Mouse (Mus musculus) skeletal muscle tissue, postnatal 0 days (tissue): Measurements from ENCODE around the gene Ccnd3. TPM values are rescaled to one million over a fixed set of nuclear protein-coding genes. Genes with fewer than 3 reads are reported as not detected.

Experiments used
- polyA plus RNA-seq: library from polyadenylated mRNA; unstranded; fragments of >200 nt; fragmentation: Nextera tagmentation; extraction: Ambion mirVana; gene quantifications from 2 replicates; pipeline ENCODE4 v1.2.1, GENCODE M21; 2015

Gene Ccnd3
- polyA plus RNA-seq, result 402 and 432 TPM in 2 replicates

DNA sequence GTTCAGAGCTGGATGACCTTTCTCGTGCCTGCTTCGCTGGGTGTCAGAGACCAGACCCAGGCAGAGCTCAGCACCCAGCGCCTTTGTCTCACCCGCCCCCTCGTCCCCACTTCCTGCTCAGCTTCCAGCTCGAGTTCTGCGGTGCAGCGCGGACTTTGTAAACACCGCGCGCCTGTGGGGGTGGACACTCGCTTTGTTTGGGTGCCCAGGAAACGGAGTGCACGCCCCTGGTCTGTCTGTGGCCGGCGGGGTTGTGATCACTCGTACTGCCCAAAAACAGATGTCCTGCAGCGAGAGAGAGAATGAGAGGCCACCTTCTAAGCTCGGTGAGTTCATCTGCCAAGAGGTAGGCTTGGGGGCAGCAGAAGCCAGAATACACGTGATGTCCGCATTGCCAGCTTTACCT lies at the start of gene Ccnd3:
Ccnd3 (plus strand) TSS at position 111 of the 406 bp plus-strand sequence.

DNA sequence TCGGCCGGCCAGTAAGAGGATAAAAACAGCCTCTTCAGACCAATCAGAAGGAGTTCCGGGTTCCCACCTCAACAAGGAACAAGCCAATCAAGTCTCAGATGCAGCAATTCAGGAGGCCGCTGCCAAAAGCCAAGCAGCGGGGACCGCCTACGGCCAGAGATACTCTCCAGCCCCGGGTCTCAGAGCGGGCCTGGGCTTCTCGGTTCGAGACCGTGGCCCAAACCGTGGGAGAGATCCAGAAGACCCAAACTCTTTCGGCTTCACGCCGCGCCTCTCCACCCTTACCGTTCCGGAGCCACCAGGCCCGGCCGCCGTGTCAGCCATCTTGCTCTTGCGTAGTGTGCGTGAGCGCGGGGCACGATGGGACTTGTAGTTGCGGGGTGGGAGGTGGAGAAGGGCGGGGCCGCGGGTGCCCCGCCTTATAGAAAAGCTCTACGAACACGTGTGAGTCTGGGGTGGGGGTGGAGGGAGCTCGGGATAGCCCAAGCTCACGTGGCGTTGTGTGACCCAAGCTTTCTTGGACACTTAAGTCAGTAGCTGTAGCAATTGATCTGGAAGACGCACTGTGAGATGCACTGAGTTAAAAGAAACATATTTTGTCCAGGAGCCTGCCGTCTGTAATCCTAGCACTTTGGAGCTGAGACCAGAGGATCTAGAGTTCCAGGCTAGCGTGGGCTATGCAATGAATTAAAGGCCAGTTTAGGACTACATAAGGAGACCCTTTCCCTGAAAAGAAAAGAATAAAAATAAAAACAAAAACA lies 2.7 kb upstream of the Ccnd3 start, which contains the start of gene Taf8:
Taf8 (minus strand) TSS at position 347 of the 761 bp plus-strand sequence.

DNA sequence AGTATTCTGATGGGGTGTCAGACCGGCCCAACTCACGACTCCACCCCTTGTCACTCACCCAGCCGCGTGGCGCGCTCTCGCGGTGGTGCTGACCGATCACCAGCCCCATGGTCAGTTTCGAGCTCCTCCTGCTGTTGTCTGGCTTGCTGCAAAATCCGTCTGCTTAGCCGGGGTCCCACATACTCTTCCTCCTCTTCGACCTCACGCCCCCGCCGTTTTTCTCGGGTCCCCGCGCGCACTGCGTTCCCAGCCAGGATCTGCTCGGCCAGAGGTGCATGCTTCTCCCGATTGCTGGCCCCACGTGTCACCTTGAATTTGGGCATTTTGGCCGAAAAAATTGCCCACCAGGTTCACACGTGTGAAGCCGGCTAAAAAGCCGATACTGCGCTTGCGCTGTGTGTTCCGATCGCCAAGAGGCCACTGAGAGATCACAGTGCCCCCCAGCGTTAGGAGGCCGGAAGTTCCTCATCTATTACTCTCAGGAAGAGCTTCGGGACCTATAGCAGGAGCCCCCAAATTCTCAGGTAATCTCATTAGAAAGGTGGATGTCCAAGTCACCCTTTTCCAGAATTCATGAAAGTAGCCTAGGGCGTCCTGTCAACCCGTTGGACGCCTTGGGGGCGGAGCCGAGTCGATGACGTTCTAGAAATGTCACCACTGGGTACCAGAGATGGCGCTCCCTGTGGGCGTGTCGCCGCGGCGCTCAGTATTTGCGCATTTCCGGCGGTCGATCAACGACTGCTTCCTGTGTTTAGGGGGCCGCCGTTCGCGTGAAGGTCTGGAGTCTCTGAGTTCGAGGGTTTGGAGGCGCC lies 106.2 kb downstream of the Ccnd3 start, which contains the start of the genes Bysl, Med20 and Gm20517:
Bysl (minus strand) TSS at position 644 of the 812 bp plus-strand sequence.
Med20 (plus strand) TSS at position 734 of the 812 bp plus-strand sequence.
Gm20517 (plus strand) TSS at position 741 of the 812 bp plus-strand sequence.

DNA sequence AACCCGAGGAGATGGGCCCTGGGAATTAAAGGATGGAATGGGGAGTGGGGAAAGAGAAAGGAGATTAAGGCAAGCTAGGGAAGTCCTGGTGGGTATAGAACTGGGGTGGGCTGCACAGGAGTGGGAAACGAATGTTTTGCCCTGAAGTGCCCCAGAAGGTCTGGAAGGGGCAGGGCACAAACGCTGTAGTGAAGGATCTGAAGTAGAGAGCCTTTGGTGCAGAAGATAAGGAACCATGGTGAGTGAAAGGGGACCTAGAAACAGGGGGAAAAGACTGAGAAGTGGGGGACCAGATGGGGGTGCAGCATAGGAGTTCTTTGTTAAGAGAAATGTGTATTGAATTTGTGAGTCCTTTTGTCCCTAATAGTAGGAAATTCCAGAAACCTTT lies 125.8 kb downstream of the Ccnd3 start, which contains the start of gene Usp49:
Usp49 (plus strand) TSS at position 13 of the 388 bp plus-strand sequence.

Other genes starting within 250 kb of the Ccnd3 start
- gene Mrps10, start 136.2 kb upstream of the Ccnd3 start, polyA plus RNA-seq, result 74.0 and 75.2 TPM in 2 replicates
- gene Guca1b, start 119.7 kb upstream of the Ccnd3 start, polyA plus RNA-seq, result 0.19 TPM in 2 replicates
- gene Guca1a, start 104.5 kb upstream of the Ccnd3 start, polyA plus RNA-seq, result 1.8 and 3.5 TPM in 2 replicates
- gene AI661453, start 68.4 kb upstream of the Ccnd3 start, polyA plus RNA-seq, result 0.10 and 0.16 TPM in 2 replicates
- 0.22 and 0.23 TPM in 2 replicates for gene 1700001C19Rik, start 67.7 kb upstream of the Ccnd3 start, polyA plus RNA-seq
- 9.2 and 10.5 TPM in 2 replicates for gene Taf8, start 2.8 kb upstream of the Ccnd3 start, polyA plus RNA-seq
- 17.0 and 18.7 TPM in 2 replicates for gene Bysl, start 106.4 kb downstream of the Ccnd3 start, polyA plus RNA-seq
- gene Med20, start 106.5 kb downstream of the Ccnd3 start, polyA plus RNA-seq, result 21.2 and 22.4 TPM in 2 replicates
- 1.2 and 1.5 TPM in 2 replicates for gene Gm20517, start 106.5 kb downstream of the Ccnd3 start, polyA plus RNA-seq
- 1.6 and 1.8 TPM in 2 replicates for gene Usp49, start 125.6 kb downstream of the Ccnd3 start, polyA plus RNA-seq
- gene Tomm6, start 183.3 kb downstream of the Ccnd3 start, polyA plus RNA-seq, result 282 and 308 TPM in 2 replicates
- gene Frs3, start 184.0 kb downstream of the Ccnd3 start, polyA plus RNA-seq, result 4.3 and 4.6 TPM in 2 replicates
- gene Gm21981, start 189.4 kb downstream of the Ccnd3 start, polyA plus RNA-seq, result 0.09 and 0.24 TPM in 2 replicates
- 0.61 TPM in 1 of 2 replicates, not detected in the other for gene Prickle4, start 189.7 kb downstream of the Ccnd3 start, polyA plus RNA-seq
- not detected in 2 replicates for gene Pgc, start 221.8 kb downstream of the Ccnd3 start, polyA plus RNA-seq
- 30.7 and 30.9 TPM in 2 replicates for gene Tfeb, start 232.0 kb downstream of the Ccnd3 start, polyA plus RNA-seq